Mouse (Mus musculus) thymus, adult 2 months (tissue): Measurements from ENCODE around the gene St6galnac3. TPM values are rescaled to one million over a fixed set of nuclear protein-coding genes. Genes with fewer than 3 reads are reported as not detected.

Source experiments
- DNase-seq: peaks from one replicate; pipeline ENCODE4 v3.0.0; 2021
- H3K27ac ChIP-seq: fragments of 200-500 bp; 2 replicates; pipeline ENCODE4 v1.5.1; 2012; ENCODE audit warnings: low read length, control low read depth; ENCODE audit not compliant: control insufficient read depth, insufficient read depth
- H3K27me3 ChIP-seq: fragments of 200-500 bp; 2 replicates; pipeline ENCODE4 v1.6.1; 2012; ENCODE audit warnings: mild to moderate bottlenecking, low read length, moderate library complexity, mixed read lengths; ENCODE audit not compliant: control insufficient read depth, insufficient read depth
- H3K36me3 ChIP-seq: fragments of 200-500 bp; 2 replicates; pipeline ENCODE4 v1.6.1; 2012; ENCODE audit warnings: mild to moderate bottlenecking, low read length, moderate library complexity; ENCODE audit not compliant: control insufficient read depth, insufficient read depth
- H3K4me1 ChIP-seq: fragments of 200-500 bp; replicated peaks from 2 replicates; pipeline ENCODE4 v1.6.1; 2012; ENCODE audit warnings: low read length; ENCODE audit not compliant: control insufficient read depth, insufficient read depth
- H3K4me3 ChIP-seq: fragments of 200-500 bp; 2 replicates; pipeline ENCODE4 v1.5.1; 2012; ENCODE audit warnings: mild to moderate bottlenecking, low read length, control low read depth, moderate library complexity; ENCODE audit not compliant: control insufficient read depth, insufficient read depth
- CTCF ChIP-seq: fragments of 200-500 bp; IDR thresholded peaks from 2 replicates; pipeline ENCODE4 v1.5.1; 2012; ENCODE audit warnings: mild to moderate bottlenecking, control low read depth, low read length, moderate library complexity, borderline replicate concordance; ENCODE audit not compliant: control insufficient read depth, poor library complexity, insufficient read depth; ENCODE audit errors: extremely low read depth
- POLR2A ChIP-seq: fragments of 200-500 bp; IDR thresholded peaks from 2 replicates; pipeline ENCODE4 v1.6.1; 2012; ENCODE audit warnings: mild to moderate bottlenecking, low read length, control low read depth, moderate library complexity; ENCODE audit not compliant: control insufficient read depth, poor library complexity, insufficient read depth; ENCODE audit errors: extremely low read depth
- WGBS: fragments of 180-500 bp; shearing (Covaris S2); methylation state at CpG from one replicate; pipeline ENCODE4 v1.1.7; 2018; 5-methylcytosine and 5-hydroxymethylcytosine counted together
- polyA plus RNA-seq: library from polyadenylated mRNA; depleted of rRNA; stranded (reverse); fragments of >200 nt; gene quantifications from 2 replicates; pipeline ENCODE4 v1.2.3, GENCODE M21; 2012

Gene St6galnac3
- polyA plus RNA-seq, 1 experiment, result 1.3 TPM

GRCm38 (mm10) chr3:153176749-153177148 is 548.2 kb downstream of the St6galnac3 start:
- no peak overlapping the region for H3K27ac ChIP-seq
- H3K4me3 ChIP-seq, result no peak overlapping the region
- no peaks in the 10 kb centered on the region for H3K36me3 ChIP-seq
- WGBS, result 91% methylated on average over 4 of the region's 4 CpGs
- TF ChIP-seq POLR2A (no peak), CTCF (no peak)
- H3K27me3 ChIP-seq, result no peaks in the 10 kb centered on the region
- no peaks in the 10 kb centered on the region for H3K4me1 ChIP-seq
- DNase-seq, result no peak

GRCm38 (mm10) chr3:153176325-153176724 is 548.6 kb downstream of the St6galnac3 start:
- Histone ChIP-seq H3K4me3 (no peak overlapping the region), H3K27me3 (no peaks in the 10 kb centered on the region), H3K27ac (no peak overlapping the region), H3K4me1 (no peaks in the 10 kb centered on the region), H3K36me3 (no peaks in the 10 kb centered on the region)
- TF ChIP-seq POLR2A (no peak), CTCF (no peak)
- no peak for DNase-seq
- WGBS, result 77% methylated on average over 6 of the region's 6 CpGs

DNA sequence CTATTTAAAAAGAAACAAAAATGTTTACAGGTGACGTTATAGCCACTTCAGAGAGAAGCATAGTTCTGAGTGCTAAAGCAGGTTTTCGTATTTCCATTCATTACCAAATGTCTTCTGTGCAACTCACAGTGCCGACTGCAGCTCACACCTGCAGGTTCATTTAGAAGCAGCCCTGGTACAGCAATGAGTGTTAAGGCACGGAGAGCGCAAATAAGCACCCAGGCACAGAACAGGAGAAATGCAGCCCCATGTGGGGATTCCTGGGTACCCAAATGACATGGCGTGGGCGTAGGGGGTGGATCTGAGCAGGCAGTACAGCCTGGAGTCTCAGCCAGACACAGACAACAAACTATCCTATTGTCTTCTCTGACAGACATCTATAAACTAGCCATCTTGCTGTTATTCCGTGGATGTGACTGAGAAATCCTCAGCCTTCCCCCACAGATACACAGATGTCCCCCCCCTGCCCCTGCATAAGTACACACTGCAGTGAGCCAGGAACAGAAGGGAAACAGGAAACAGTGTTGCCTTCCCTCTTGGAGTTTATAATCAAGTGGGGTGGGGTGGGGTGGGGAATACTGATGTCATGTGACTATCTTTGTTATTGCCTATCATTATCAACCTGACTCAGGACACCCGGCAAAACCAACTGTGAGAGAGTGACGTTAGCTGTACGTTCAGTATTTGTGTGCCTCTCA is 550.5 kb downstream of the St6galnac3 start:
- H3K4me1 ChIP-seq, result no peaks in the 10 kb centered on the region
- H3K27ac ChIP-seq, result no peak overlapping the region
- 95% methylated on average over 11 of the region's 11 CpGs for WGBS
- no peaks in the 10 kb centered on the region for H3K27me3 ChIP-seq
- TF ChIP-seq CTCF, result no peak
- TF ChIP-seq POLR2A, result no peak
- H3K36me3 ChIP-seq, result no peaks in the 10 kb centered on the region
- H3K4me3 ChIP-seq, result no peak overlapping the region
- DNase-seq, result no peak

GRCm38 (mm10) chr3:153173567-153173966 is 551.4 kb downstream of the St6galnac3 start:
- no peaks in the 10 kb centered on the region for H3K36me3 ChIP-seq
- H3K27me3 ChIP-seq, result no peaks in the 10 kb centered on the region
- TF ChIP-seq POLR2A (no peak), CTCF (no peak)
- 89% methylated on average over 2 of the region's 2 CpGs for WGBS
- H3K4me1 ChIP-seq, result no peaks in the 10 kb centered on the region
- no peak overlapping the region for H3K4me3 ChIP-seq
- no peak overlapping the region for H3K27ac ChIP-seq
- no peak for DNase-seq

GRCm38 (mm10) chr3:153170146-153170545 is 554.8 kb downstream of the St6galnac3 start:
- TF ChIP-seq CTCF (no peak), POLR2A (no peak)
- DNase-seq, result no peak
- WGBS, result 96% methylated on average over 4 of the region's 4 CpGs
- no peaks in the 10 kb centered on the region for H3K27me3 ChIP-seq
- no peak overlapping the region for H3K27ac ChIP-seq
- H3K4me1 ChIP-seq, result no peaks in the 10 kb centered on the region
- no peaks in the 10 kb centered on the region for H3K36me3 ChIP-seq
- H3K4me3 ChIP-seq, result no peak overlapping the region

- WGBS, result 96% methylated on average over 11 of the region's 11 CpGs
- H3K4me3 ChIP-seq, result no peak overlapping the region
- no peaks in the 10 kb centered on the region for H3K36me3 ChIP-seq
- no peaks in the 10 kb centered on the region for H3K27me3 ChIP-seq
- no peak overlapping the region for H3K27ac ChIP-seq
- no peak for DNase-seq
- TF ChIP-seq POLR2A (no peak), CTCF (no peak)
- H3K4me1 ChIP-seq, result no peaks in the 10 kb centered on the region
Measured at GRCm38 (mm10) chr3:153169744-153170143, 555.2 kb downstream of the St6galnac3 start.
